Mouse (Mus musculus) kidney, adult 2 months (tissue): ENCODE data around the gene Gm16253.

Experiments
- CTCF ChIP-seq: fragments of 200-500 bp; conservative IDR thresholded peaks from 2 replicates; pipeline ENCODE4 v1.5.1; 2011; ENCODE audit warnings: low read depth, mild to moderate bottlenecking, control low read depth, low read length, moderate library complexity, mixed read lengths; ENCODE audit not compliant: insufficient read depth, insufficient read length
- POLR2A ChIP-seq: fragments of 200-500 bp; IDR thresholded peaks from one replicate; pipeline ENCODE4 v1.6.1; 2011; ENCODE audit warnings: low read depth, low read length, control low read depth

GRCm38 (mm10) chr3:96566661-96567450, 9.9 kb upstream of the Gm16253 start:
- TF ChIP-seq CTCF (no peak), POLR2A (peak; percentile 29)
